Mouse (Mus musculus) megakaryocyte progenitor cell, adult 5-6 weeks (primary cell): Measurements from ENCODE around the gene Timp4. TPM values are rescaled to one million over a fixed set of nuclear protein-coding genes. Genes with fewer than 3 reads are reported as not detected.
A peak's percentile ranks its signal among the peaks of the same experiment; 100 is the strongest.

Source experiments
- ATAC-seq: replicated peaks from 2 replicates; pipeline ENCODE4 v1.8.0; 2016; ENCODE audit warnings: mild to moderate bottlenecking, moderate TSS enrichment, inconsistent platforms; ENCODE audit not compliant: poor library complexity
- total RNA-seq, 2 experiments: library from RNA; stranded (forward) in 1 of 2; stranded (reverse) in 1 of 2; fragments of 157-497, 149-512 nt in 1 of 2; fragments of 200-1000 nt in 1 of 2; gene quantifications; 2 replicates each; pipeline versions ENCODE4 v1.2.3 to v1.2.4; 2015 to 2017

Timp4 gene
- total RNA-seq (2015) = not detected in 2 replicates
- total RNA-seq (2017) = not detected in 2 replicates

GRCm38 (mm10) chr6:115252099-115252873 is at the start of gene Timp4:
Gene Timp4 (minus strand): TSS chr6:115252205.
- ATAC-seq = no peak

- no peak for ATAC-seq
Observed at GRCm38 (mm10) chr6:115293877-115294276, 41.9 kb upstream of the Timp4 start.

- ATAC-seq = no peak
Observed at GRCm38 (mm10) chr6:115292621-115293020, 40.6 kb upstream of the Timp4 start.

GRCm38 (mm10) chr6:115291823-115292222 is 39.8 kb upstream of the Timp4 start:
- no peak for ATAC-seq

GRCm38 (mm10) chr6:115291068-115291467 is 39.1 kb upstream of the Timp4 start:
- no peak for ATAC-seq

GRCm38 (mm10) chr6:115290561-115290960 is 38.6 kb upstream of the Timp4 start:
- ATAC-seq = no peak

- no peak for ATAC-seq
Observed at GRCm38 (mm10) chr6:115288223-115288622, 36.2 kb upstream of the Timp4 start.

- no peak for ATAC-seq
Observed at GRCm38 (mm10) chr6:115286441-115286840, 34.4 kb upstream of the Timp4 start.

GRCm38 (mm10) chr6:115284153-115284552 is 32.1 kb upstream of the Timp4 start:
- ATAC-seq = no peak

GRCm38 (mm10) chr6:115279639-115280038 is 27.6 kb upstream of the Timp4 start:
- ATAC-seq = no peak

GRCm38 (mm10) chr6:115278086-115278485 is 26.1 kb upstream of the Timp4 start:
- ATAC-seq = no peak

- ATAC-seq = no peak
Observed at GRCm38 (mm10) chr6:115275116-115275815, 23.3 kb upstream of the Timp4 start.

GRCm38 (mm10) chr6:115274705-115275104 is 22.7 kb upstream of the Timp4 start:
- ATAC-seq = no peak

- no peak for ATAC-seq
Observed at GRCm38 (mm10) chr6:115273346-115273745, 21.3 kb upstream of the Timp4 start.

GRCm38 (mm10) chr6:115271866-115272271 is 19.9 kb upstream of the Timp4 start:
- no peak for ATAC-seq

GRCm38 (mm10) chr6:115271326-115271725 is 19.3 kb upstream of the Timp4 start:
- ATAC-seq = no peak

GRCm38 (mm10) chr6:115270085-115270484 is 18.1 kb upstream of the Timp4 start:
- no peak for ATAC-seq

- no peak for ATAC-seq
Observed at GRCm38 (mm10) chr6:115269561-115269960, 17.6 kb upstream of the Timp4 start.

GRCm38 (mm10) chr6:115268551-115269385 is 16.8 kb upstream of the Timp4 start:
- no peak for ATAC-seq

- ATAC-seq = peak; percentile 89
Observed at GRCm38 (mm10) chr6:115267916-115268315, 15.9 kb upstream of the Timp4 start.

- ATAC-seq = no peak
Observed at GRCm38 (mm10) chr6:115266791-115267190, 14.8 kb upstream of the Timp4 start.
